Mouse (Mus musculus): ENCODE measurements around the gene Pold1. TPM values are rescaled to one million over a fixed set of nuclear protein-coding genes. Genes with fewer than 3 reads are reported as not detected.

Pold1 gene
- polyA plus RNA-seq, 1 experiment from 2014 or later: 62.3 TPM

DNA sequence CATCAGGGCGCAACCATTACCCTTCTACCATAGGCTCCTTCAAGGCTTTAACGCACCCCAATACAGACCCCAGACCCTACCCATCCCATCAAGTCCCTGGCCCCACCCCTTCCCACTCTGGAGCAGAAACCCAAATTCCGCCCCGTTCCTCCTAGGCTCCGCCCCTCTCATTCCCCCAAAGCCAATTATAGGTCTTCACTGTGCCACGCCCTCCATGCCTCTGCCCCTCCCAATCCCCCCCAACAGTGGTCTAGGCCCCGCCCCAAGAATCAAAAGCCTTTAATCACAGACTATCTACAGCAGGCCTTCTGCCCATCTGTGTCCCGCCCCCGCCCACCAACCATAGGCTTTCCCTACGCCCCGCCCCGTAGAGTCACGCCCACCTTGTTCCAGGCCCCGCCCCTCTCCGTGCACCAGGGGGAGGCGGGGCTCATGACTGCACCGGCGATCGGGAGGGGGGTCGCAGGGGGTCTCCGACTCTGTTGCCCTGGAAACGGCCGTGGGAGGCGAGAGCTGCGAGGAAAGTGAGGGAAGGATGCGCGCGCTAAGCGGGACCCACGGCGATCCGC lies 4.6 kb upstream of the Pold1 start:
- Histone ChIP-seq H3K4me3 (ENCODE audit: low read depth, low read length) (peak overlapping the region; percentile 81), H3K27me3 (ENCODE audit: control insufficient read depth, insufficient read depth, low read length) (no peaks in the 10 kb centered on the region), H3K9me3 (ENCODE audit: control insufficient read depth, low read length) (no peaks in the 10 kb centered on the region), H3K4me2 (ENCODE audit: low read depth) (peak overlapping the region; percentile 57), H3K36me3 (ENCODE audit: control insufficient read depth, insufficient read depth, low read length) (peaks cover 9% of the 10 kb centered on the region; the same call in 1 of the 2 replicates), H3K27ac (ENCODE audit: low read depth, low read length) (peak overlapping the region; percentile 84), H3K9ac (ENCODE audit: low read length) (peak overlapping the region; percentile 61), H3K4me1 (ENCODE audit: control insufficient read depth, insufficient read depth, low read length) (peaks cover 3% of the 10 kb centered on the region; the same call in 1 of the 2 replicates)
- DNase-seq (ENCODE audit: low spot score): peak; percentile 93
- ATAC-seq (ENCODE audit: insufficient read depth, low FRiP score, low TSS enrichment): peak; percentile 81
- under 1% methylated on average over 32 of the region's 32 CpGs for WGBS

GRCm38 (mm10) chr7:44552141-44552908 lies 3.7 kb upstream of the Pold1 start:
- no peak for DNase-seq (ENCODE audit: low spot score)
- Histone ChIP-seq H3K36me3 (ENCODE audit: control insufficient read depth, insufficient read depth, low read length) (peaks cover 9% of the 10 kb centered on the region; the same call in 1 of the 2 replicates), H3K4me1 (ENCODE audit: control insufficient read depth, insufficient read depth, low read length) (peaks cover 12% of the 10 kb centered on the region), H3K27me3 (ENCODE audit: control insufficient read depth, insufficient read depth, low read length) (no peaks in the 10 kb centered on the region), H3K27ac (ENCODE audit: low read depth, low read length) (no peak overlapping the region), H3K9me3 (ENCODE audit: control insufficient read depth, low read length) (no peaks in the 10 kb centered on the region), H3K4me2 (ENCODE audit: low read depth) (peak overlapping the region; percentile 57; the same call in 1 of the 2 replicates), H3K9ac (ENCODE audit: low read length) (no peak overlapping the region), H3K4me3 (ENCODE audit: low read depth, low read length) (peak overlapping the region; percentile 81; the same call in 1 of the 2 replicates)
- WGBS: 86% methylated on average over 31 of the region's 31 CpGs
- no peak for ATAC-seq (ENCODE audit: insufficient read depth, low FRiP score, low TSS enrichment)

DNA sequence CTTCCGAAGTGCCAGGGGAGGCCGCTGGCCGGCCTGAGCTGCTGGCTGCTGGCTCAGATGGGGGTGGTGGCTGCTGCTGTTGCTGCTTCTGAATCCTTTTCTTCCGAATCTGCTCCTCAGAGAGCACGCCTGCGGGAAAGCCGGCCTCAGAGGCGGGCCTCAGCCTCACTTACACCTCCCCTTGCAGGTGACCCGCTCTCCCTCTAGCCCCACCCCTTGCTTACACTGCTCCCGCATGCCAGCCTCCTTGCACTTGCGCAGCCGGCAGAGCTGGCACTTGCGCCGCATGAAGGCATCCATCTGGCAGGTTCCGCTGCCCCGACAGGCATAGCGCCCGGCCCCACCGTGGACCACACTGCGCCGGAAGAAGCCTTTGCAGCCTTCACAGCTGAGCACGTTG lies 3.1 kb upstream of the Pold1 start:
- Histone ChIP-seq H3K4me2 (ENCODE audit: low read depth) (no peak overlapping the region), H3K36me3 (ENCODE audit: control insufficient read depth, insufficient read depth, low read length) (peaks cover 9% of the 10 kb centered on the region; the same call in 1 of the 2 replicates), H3K4me3 (ENCODE audit: low read depth, low read length) (no peak overlapping the region), H3K9ac (ENCODE audit: low read length) (no peak overlapping the region), H3K27me3 (ENCODE audit: control insufficient read depth, insufficient read depth, low read length) (no peaks in the 10 kb centered on the region), H3K9me3 (ENCODE audit: control insufficient read depth, low read length) (no peaks in the 10 kb centered on the region), H3K4me1 (ENCODE audit: control insufficient read depth, insufficient read depth, low read length) (peaks cover 13% of the 10 kb centered on the region), H3K27ac (ENCODE audit: low read depth, low read length) (no peak overlapping the region)
- WGBS: 81% methylated on average over 22 of the region's 22 CpGs
- DNase-seq (ENCODE audit: low spot score) (no peak), ATAC-seq (ENCODE audit: insufficient read depth, low FRiP score, low TSS enrichment) (no peak)

DNA sequence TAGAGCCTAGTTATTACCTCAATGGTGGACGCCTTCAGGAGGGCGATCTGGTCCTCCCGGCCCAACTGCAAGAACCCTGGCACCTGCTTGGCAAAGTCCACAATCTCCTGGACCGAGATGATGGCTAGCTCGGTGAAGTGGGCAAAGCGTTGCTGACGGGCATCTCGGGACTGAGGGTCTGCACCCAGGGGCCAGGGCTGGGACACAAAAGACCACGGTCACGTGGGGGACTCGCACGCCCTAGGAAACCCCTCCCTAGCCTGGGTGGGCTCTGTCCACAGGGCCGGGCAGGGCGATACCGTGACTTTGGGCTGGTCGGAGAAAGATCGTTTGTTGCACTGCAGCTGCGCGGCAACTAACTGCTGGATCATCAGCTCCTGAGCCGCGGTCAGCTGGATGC lies 2.7 kb upstream of the Pold1 start:
- DNase-seq (ENCODE audit: low spot score): no peak

GRCm38 (mm10) chr7:44550409-44550678 lies 1.7 kb upstream of the Pold1 start:
- Histone ChIP-seq H3K27ac (ENCODE audit: low read depth, low read length) (no peak overlapping the region), H3K36me3 (ENCODE audit: control insufficient read depth, insufficient read depth, low read length) (peaks cover 9% of the 10 kb centered on the region; the same call in 1 of the 2 replicates), H3K4me1 (ENCODE audit: control insufficient read depth, insufficient read depth, low read length) (peaks cover 13% of the 10 kb centered on the region), H3K4me2 (ENCODE audit: low read depth) (no peak overlapping the region), H3K9ac (ENCODE audit: low read length) (no peak overlapping the region), H3K27me3 (ENCODE audit: control insufficient read depth, insufficient read depth, low read length) (no peaks in the 10 kb centered on the region), H3K4me3 (ENCODE audit: low read depth, low read length) (no peak overlapping the region), H3K9me3 (ENCODE audit: control insufficient read depth, low read length) (0 out of 2 replicates have a peak, but pooled peaks cover 2% of the 10 kb centered on the region)
- no peak for ATAC-seq (ENCODE audit: insufficient read depth, low FRiP score, low TSS enrichment)
- 96% methylated on average over 12 of the region's 12 CpGs for WGBS
- no peak for DNase-seq (ENCODE audit: low spot score)

More for the DNA sequence above, 2.7 kb upstream of the Pold1 start:
- no peaks in the 10 kb centered on the region for H3K9me3 ChIP-seq (ENCODE audit: control insufficient read depth, low read length)
- H3K4me1 ChIP-seq (ENCODE audit: control insufficient read depth, insufficient read depth, low read length): peaks cover 13% of the 10 kb centered on the region
- 93% methylated on average over 21 of the region's 21 CpGs for WGBS
- no peak overlapping the region for H3K4me3 ChIP-seq (ENCODE audit: low read depth, low read length)
- H3K4me2 ChIP-seq (ENCODE audit: low read depth): no peak overlapping the region
- no peak for ATAC-seq (ENCODE audit: insufficient read depth, low FRiP score, low TSS enrichment)
- H3K27ac ChIP-seq (ENCODE audit: low read depth, low read length): no peak overlapping the region
- H3K9ac ChIP-seq (ENCODE audit: low read length): no peak overlapping the region
- peaks cover 9% of the 10 kb centered on the region; the same call in 1 of the 2 replicates for H3K36me3 ChIP-seq (ENCODE audit: control insufficient read depth, insufficient read depth, low read length)
- H3K27me3 ChIP-seq (ENCODE audit: control insufficient read depth, insufficient read depth, low read length): no peaks in the 10 kb centered on the region

DNA sequence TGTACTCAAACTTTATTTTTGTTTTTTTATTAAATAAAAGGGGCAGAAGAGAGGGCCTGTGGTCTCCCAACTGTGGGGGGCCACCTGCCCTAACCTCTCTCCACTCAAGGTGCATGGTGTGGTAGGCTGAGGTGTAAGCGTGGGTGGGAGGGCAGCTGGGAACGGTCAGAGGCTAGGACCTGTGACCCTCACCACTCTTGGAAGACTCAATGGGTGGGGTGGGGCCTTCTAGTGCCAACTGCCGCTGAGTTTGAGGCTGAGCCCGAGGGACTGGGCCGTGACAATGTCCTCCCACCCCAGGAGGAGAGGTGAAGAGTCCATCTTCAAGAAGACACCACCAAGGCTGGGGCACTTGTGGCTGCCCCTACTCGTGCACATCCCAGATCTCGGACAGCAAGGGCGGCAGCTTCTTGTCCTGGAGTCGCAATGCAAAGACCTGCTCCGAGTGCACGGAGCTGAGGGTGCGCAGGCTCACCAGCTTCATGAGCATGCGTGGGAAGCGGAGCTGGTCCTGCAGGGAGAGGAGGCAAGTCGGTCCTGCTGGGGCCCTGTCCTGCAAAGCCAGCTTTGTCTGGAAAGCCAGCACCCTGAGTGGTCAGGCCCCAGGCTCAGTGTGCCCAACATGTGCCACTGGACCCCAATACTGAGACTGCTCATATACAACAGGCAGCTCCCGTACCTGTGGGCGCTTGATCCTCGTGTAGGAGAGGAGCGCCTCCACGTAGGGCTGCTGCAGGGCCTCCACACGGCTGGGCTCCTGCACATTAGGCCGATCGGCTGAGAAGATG lies 1.2 kb upstream of the Pold1 start:
- Histone ChIP-seq H3K27me3 (ENCODE audit: control insufficient read depth, insufficient read depth, low read length) (no peaks in the 10 kb centered on the region), H3K9me3 (ENCODE audit: control insufficient read depth, low read length) (0 out of 2 replicates have a peak, but pooled peaks cover 2% of the 10 kb centered on the region), H3K36me3 (ENCODE audit: control insufficient read depth, insufficient read depth, low read length) (peaks cover 9% of the 10 kb centered on the region; the same call in 1 of the 2 replicates), H3K4me3 (ENCODE audit: low read depth, low read length) (no peak overlapping the region), H3K4me1 (ENCODE audit: control insufficient read depth, insufficient read depth, low read length) (peaks cover 13% of the 10 kb centered on the region), H3K4me2 (ENCODE audit: low read depth) (no peak overlapping the region), H3K9ac (ENCODE audit: low read length) (no peak overlapping the region), H3K27ac (ENCODE audit: low read depth, low read length) (no peak overlapping the region)
- no peak for DNase-seq (ENCODE audit: low spot score)
- 96% methylated on average over 23 of the region's 23 CpGs for WGBS
- ATAC-seq (ENCODE audit: insufficient read depth, low FRiP score, low TSS enrichment): no peak

GRCm38 (mm10) chr7:44547725-44548124 lies 924 bp downstream of the Pold1 start:
- H3K4me3 ChIP-seq (ENCODE audit: low read depth, low read length): peak overlapping the region; percentile 38
- whole genome bisulfite sequencing: 25% methylated on average over 5 of the region's 5 CpGs
- peak overlapping the region; percentile 73 for H3K4me2 ChIP-seq (ENCODE audit: low read depth)
- peak overlapping the region; percentile 60 for H3K9ac ChIP-seq (ENCODE audit: low read length)
- peaks cover 11% of the 10 kb centered on the region for H3K4me1 ChIP-seq (ENCODE audit: control insufficient read depth, insufficient read depth, low read length)
- H3K27ac ChIP-seq (ENCODE audit: low read depth, low read length): no peak overlapping the region
- DNase-seq (ENCODE audit: low spot score) (no peak), ATAC-seq (ENCODE audit: insufficient read depth, low FRiP score, low TSS enrichment) (no peak)
- peaks cover 9% of the 10 kb centered on the region; the same call in 1 of the 2 replicates for H3K36me3 ChIP-seq (ENCODE audit: control insufficient read depth, insufficient read depth, low read length)
- H3K27me3 ChIP-seq (ENCODE audit: control insufficient read depth, insufficient read depth, low read length): no peaks in the 10 kb centered on the region
- H3K9me3 ChIP-seq (ENCODE audit: control insufficient read depth, low read length): 0 out of 2 replicates have a peak, but pooled peaks cover 2% of the 10 kb centered on the region

DNA sequence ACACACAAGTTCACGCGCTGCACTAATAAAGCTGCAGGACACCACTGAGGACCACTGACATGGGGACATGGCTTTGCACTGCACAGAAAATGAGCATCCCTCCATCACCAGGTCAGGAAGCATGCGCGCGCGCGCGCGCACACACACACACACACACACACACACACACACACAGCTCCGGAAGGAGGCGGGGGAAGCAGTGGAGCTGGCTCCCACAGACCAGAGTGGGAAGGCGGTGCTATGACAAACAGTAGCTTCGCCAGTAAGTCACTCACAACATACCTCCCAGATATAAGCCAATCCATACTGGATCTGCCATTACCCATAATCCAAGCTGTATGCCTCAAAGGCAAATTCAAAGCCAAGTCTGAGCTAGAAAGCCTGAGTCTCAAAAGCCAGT lies 1.6 kb downstream of the Pold1 start:
- 0 out of 2 replicates have a peak, but pooled peaks cover 2% of the 10 kb centered on the region for H3K9me3 ChIP-seq (ENCODE audit: control insufficient read depth, low read length)
- DNase-seq (ENCODE audit: low spot score): no peak
- no peaks in the 10 kb centered on the region for H3K27me3 ChIP-seq (ENCODE audit: control insufficient read depth, insufficient read depth, low read length)
- H3K4me1 ChIP-seq (ENCODE audit: control insufficient read depth, insufficient read depth, low read length): peaks cover 10% of the 10 kb centered on the region
- 99% methylated on average over 13 of the region's 13 CpGs for WGBS
- H3K4me3 ChIP-seq (ENCODE audit: low read depth, low read length): no peak overlapping the region
- no peak for ATAC-seq (ENCODE audit: insufficient read depth, low FRiP score, low TSS enrichment)
- no peak overlapping the region for H3K9ac ChIP-seq (ENCODE audit: low read length)
- H3K36me3 ChIP-seq (ENCODE audit: control insufficient read depth, insufficient read depth, low read length): peaks cover 9% of the 10 kb centered on the region; the same call in 1 of the 2 replicates
- H3K27ac ChIP-seq (ENCODE audit: low read depth, low read length): no peak overlapping the region
- H3K4me2 ChIP-seq (ENCODE audit: low read depth): peak overlapping the region; percentile 73; the same call in 1 of the 2 replicates

Data from neural tube, embryonic 11.5 days (tissue).